Mouse (Mus musculus): ENCODE results near the gene Mtmr1.
A peak's percentile ranks its signal among the peaks of the same experiment; 100 is the strongest.

Mtmr1 gene

GRCm38 (mm10) chrX:71442916-71443315 lies 78.4 kb downstream of the Mtmr1 start:
- DNase-seq (ENCODE audit: low read depth), result no peak

DNA sequence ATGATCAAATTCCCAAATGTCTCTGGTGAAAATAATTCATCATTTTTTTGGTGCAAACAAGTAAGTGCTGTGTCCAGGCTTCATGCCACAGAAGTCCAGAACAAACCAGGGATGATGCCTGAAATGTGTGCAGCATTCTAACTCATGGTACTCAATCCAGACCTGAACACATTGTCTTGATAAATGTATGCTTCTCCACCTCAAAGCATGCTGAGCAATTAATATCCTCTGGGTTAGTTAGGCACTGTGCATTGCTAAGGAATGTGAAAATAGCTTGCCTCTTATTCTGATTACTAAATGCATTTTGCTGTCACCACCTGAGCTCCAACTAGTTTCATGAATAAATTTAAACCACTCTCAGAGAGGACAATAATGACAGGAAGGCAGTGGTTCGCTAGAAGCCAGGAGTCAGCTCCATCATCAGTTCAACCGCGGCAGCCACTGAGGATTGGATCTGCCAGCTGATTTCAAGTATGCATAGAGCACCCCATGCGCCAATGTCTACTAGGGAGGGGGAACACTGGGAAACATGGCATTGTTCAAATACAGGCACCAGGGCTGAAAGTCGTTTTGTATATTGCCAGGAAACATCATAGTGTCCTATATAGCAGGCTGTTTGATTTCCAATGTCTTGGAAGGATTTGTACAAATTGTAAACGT lies 91.6 kb downstream of the Mtmr1 start:
- DNase-seq (ENCODE audit: low read depth), result no peak

GRCm38 (mm10) chrX:71464138-71464826 lies 99.7 kb downstream of the Mtmr1 start:
- peak; percentile 47 for DNase-seq (ENCODE audit: low read depth)

- no peak for DNase-seq (ENCODE audit: low read depth)
Measured at GRCm38 (mm10) chrX:71465417-71465816, 100.9 kb downstream of the Mtmr1 start.

GRCm38 (mm10) chrX:71467491-71467890 lies 102.9 kb downstream of the Mtmr1 start:
- DNase-seq (ENCODE audit: low read depth), result no peak

Data from induced T-regulatory cell, adult 2 months (primary cell).